Mouse (Mus musculus) erythroid progenitor cell, adult 5-6 weeks (primary cell): ENCODE results near the gene Slc27a5. TPM values are rescaled to one million over a fixed set of nuclear protein-coding genes. Genes with fewer than 3 reads are reported as not detected.
A peak's percentile ranks its signal among the peaks of the same experiment; 100 is the strongest.

Source experiments
- ATAC-seq: replicated peaks from 2 replicates; pipeline ENCODE4 v1.8.0; 2016; ENCODE audit warnings: moderate number of reproducible peaks, mild to moderate bottlenecking, moderate TSS enrichment, inconsistent platforms; ENCODE audit not compliant: poor library complexity, low FRiP score, severe bottlenecking
- total RNA-seq, 2 experiments: library from RNA; stranded (forward) in 1 of 2; stranded (reverse) in 1 of 2; fragments of 150-400 nt in 1 of 2; fragments of 186-747, 209-891 nt in 1 of 2; gene quantifications; 2 replicates each; pipeline versions ENCODE4 v1.2.3 to v1.2.4; 2015 to 2017; ENCODE audit warnings: low replicate concordance in 2 of 2

Slc27a5 gene
- total RNA-seq (2015; ENCODE audit: low replicate concordance) = not detected in 2 replicates
- total RNA-seq (2017; ENCODE audit: low replicate concordance) = not detected in 2 replicates

- no peak for ATAC-seq
Measured at GRCm38 (mm10) chr7:12998053-12998452, at the start of gene Slc27a5. TSS of gene Slc27a5 (minus strand) at chr7:12998192.

GRCm38 (mm10) chr7:13046084-13046483 lies 48.1 kb upstream of the Slc27a5 start:
- peak; percentile 74 for ATAC-seq

GRCm38 (mm10) chr7:13044254-13044625 lies 46.2 kb upstream of the Slc27a5 start:
- ATAC-seq = no peak

- ATAC-seq = no peak
Measured at GRCm38 (mm10) chr7:13043445-13044253, 45.7 kb upstream of the Slc27a5 start.

- no peak for ATAC-seq
Measured at GRCm38 (mm10) chr7:13043120-13043444, 45.1 kb upstream of the Slc27a5 start.

GRCm38 (mm10) chr7:13042511-13042910 lies 44.5 kb upstream of the Slc27a5 start:
- no peak for ATAC-seq

- no peak for ATAC-seq
Measured at GRCm38 (mm10) chr7:13041256-13041655, 43.3 kb upstream of the Slc27a5 start.

- ATAC-seq = no peak
Measured at GRCm38 (mm10) chr7:13039181-13039580, 41.2 kb upstream of the Slc27a5 start.

- no peak for ATAC-seq
Measured at GRCm38 (mm10) chr7:13038621-13039169, 40.7 kb upstream of the Slc27a5 start.

GRCm38 (mm10) chr7:13037901-13038555 lies 40.0 kb upstream of the Slc27a5 start, which contains the start of gene Ube2m:
TSS of gene Ube2m (minus strand) at chr7:13038275.
- peak; percentile 79 for ATAC-seq

GRCm38 (mm10) chr7:13037366-13037765 lies 39.4 kb upstream of the Slc27a5 start:
- peak; percentile 31 for ATAC-seq

- ATAC-seq = no peak
Measured at GRCm38 (mm10) chr7:13036806-13037205, 38.8 kb upstream of the Slc27a5 start.

- no peak for ATAC-seq
Measured at GRCm38 (mm10) chr7:13035211-13035855, 37.3 kb upstream of the Slc27a5 start.

- ATAC-seq = peak; percentile 74
Measured at GRCm38 (mm10) chr7:13034148-13034977, 36.4 kb upstream of the Slc27a5 start, which contains the start of gene Chmp2a. TSS of gene Chmp2a (minus strand) at chr7:13034807.

GRCm38 (mm10) chr7:13033451-13034147 lies 35.6 kb upstream of the Slc27a5 start:
- no peak for ATAC-seq

- ATAC-seq = no peak
Measured at GRCm38 (mm10) chr7:13032541-13032940, 34.5 kb upstream of the Slc27a5 start.

GRCm38 (mm10) chr7:13031983-13032382 lies 34.0 kb upstream of the Slc27a5 start:
- ATAC-seq = no peak

- ATAC-seq = no peak
Measured at GRCm38 (mm10) chr7:13031069-13031468, 33.1 kb upstream of the Slc27a5 start.

GRCm38 (mm10) chr7:13028986-13029385 lies 31.0 kb upstream of the Slc27a5 start:
- ATAC-seq = no peak
